Comparison of ENCODE assay signal across 8 mouse cellular contexts in the genomic region with DNA sequence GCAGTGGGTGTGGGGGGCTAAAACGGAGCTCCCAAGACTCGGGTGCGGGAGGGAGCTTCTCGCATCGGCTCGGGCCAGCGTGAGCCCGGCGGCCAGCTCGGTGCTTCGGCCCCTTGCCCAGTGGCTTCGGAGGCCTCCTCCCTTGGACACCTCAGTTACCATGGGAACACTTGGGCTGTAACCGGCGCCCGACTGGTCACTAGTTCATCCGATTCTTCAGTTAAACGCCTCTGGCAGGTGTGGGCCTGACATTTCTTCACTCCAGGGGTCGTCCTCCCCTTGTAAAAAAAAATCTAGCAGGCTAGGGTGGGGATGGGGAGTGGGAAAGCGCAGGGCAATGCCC. TPM values are rescaled to one million over a fixed set of nuclear protein-coding genes. Genes with fewer than 3 reads are reported as not detected.
DNase-seq lines count a peak whose midpoint lies in the region; ATAC-seq lines count a peak whose summit lies in the region.

A gene (plus strand): TSS at position 163 of the 343 bp plus-strand sequence.

- ATAC-seq in heart, embryonic 14.5 days (ENCODE audit: insufficient number of reproducible peaks, insufficient read depth, low FRiP score, low read depth), result peak; percentile 62; the same call in 1 of the 2 replicates
- ATAC-seq in forebrain, embryonic 16.5 days, result peak; percentile 66
- ATAC-seq in neural tube, embryonic 15.5 days (ENCODE audit: low FRiP score), result peak; percentile 83

- no peaks in the 10 kb centered on the region for H3K27me3 ChIP-seq in heart, embryonic 14.5 days (ENCODE audit: control insufficient read depth, insufficient read depth, low read length)
- no peaks in the 10 kb centered on the region for H3K27me3 ChIP-seq in forebrain, embryonic 16.5 days (replicated peaks; ENCODE audit: control insufficient read depth, insufficient read depth, low read length)
- H3K27me3 ChIP-seq in neural tube, embryonic 15.5 days (replicated peaks), result no peaks in the 10 kb centered on the region

- 0 out of 2 replicates have a peak, but pooled peaks cover 9% of the 10 kb centered on the region for H3K36me3 ChIP-seq in heart, embryonic 14.5 days (ENCODE audit: control insufficient read depth, insufficient read depth, low read length)
- peaks cover 3% of the 10 kb centered on the region; the same call in 1 of the 2 replicates for H3K36me3 ChIP-seq in forebrain, embryonic 16.5 days (ENCODE audit: control insufficient read depth, insufficient read depth)
- H3K36me3 ChIP-seq in neural tube, embryonic 15.5 days, result peaks cover 5% of the 10 kb centered on the region

- no peak for DNase-seq in heart, adult 11 months
- DNase-seq in R1 (ENCODE audit: low read depth, low spot score), result peak; percentile 66
- no peak for DNase-seq in left cerebral cortex, postnatal 4 days
- no peak for DNase-seq in cerebellum, postnatal 14 days
- DNase-seq in frontal cortex, postnatal 25 days (ENCODE audit: low spot score in 2 of 2), result no peak

- no peaks in the 10 kb centered on the region for H3K9me3 ChIP-seq in heart, embryonic 14.5 days (ENCODE audit: control insufficient read depth, low read length)
- H3K9me3 ChIP-seq in forebrain, embryonic 16.5 days (ENCODE audit: control insufficient read depth, low read length), result no peaks in the 10 kb centered on the region
- no peaks in the 10 kb centered on the region for H3K9me3 ChIP-seq in neural tube, embryonic 15.5 days (replicated peaks)

- peaks cover 6 to 10% of the 10 kb centered on the region in 2 experiments for H3K4me1 ChIP-seq in heart, embryonic 14.5 days (ENCODE audit: control insufficient read depth in 2 of 2, insufficient read depth in 2 of 2, low read length in 2 of 2)
- H3K4me1 ChIP-seq in forebrain, embryonic 16.5 days (replicated peaks; ENCODE audit: control insufficient read depth, insufficient read depth, low read length), result peaks cover 21% of the 10 kb centered on the region
- H3K4me1 ChIP-seq in neural tube, embryonic 15.5 days, result peaks cover 45% of the 10 kb centered on the region

- intact Hi-C loops in left cerebral cortex, postnatal 4 days (cut with DNase I), result loop anchor here (5.0 kb wide), 1 partner anchor 35 kb away; no protein-coding TSS in a partner anchor

- peak within 1 kb of the TSS; percentile 69 to 91 for H3K4me3 ChIP-seq in heart, embryonic 14.5 days (ENCODE audit: control insufficient read depth in 1 of 2, insufficient read depth in 1 of 2, low read depth in 1 of 2, low read length in 2 of 2)
- H3K4me3 ChIP-seq in forebrain, embryonic 16.5 days (replicated peaks; ENCODE audit: low read length), result peak within 1 kb of the TSS; percentile 94
- H3K4me3 ChIP-seq in neural tube, embryonic 15.5 days (replicated peaks), result peak within 1 kb of the TSS; percentile 91

- under 1% methylated on average over 13 of the region's 19 CpGs for WGBS in heart, embryonic 14.5 days
- WGBS in forebrain, embryonic 16.5 days, result 2% methylated on average over 19 of the region's 19 CpGs
- 1% methylated on average over 19 of the region's 19 CpGs for WGBS in neural tube, embryonic 15.5 days

- peak within 1 kb of the TSS; percentile 39 to 67; a peak in 3 of 4 replicates for H3K27ac ChIP-seq in heart, embryonic 14.5 days (replicated peaks in 1 of 2; ENCODE audit: control insufficient read depth in 1 of 2, insufficient read depth in 1 of 2, low read depth in 2 of 2, low read length in 2 of 2)
- peak within 1 kb of the TSS; percentile 65 for H3K27ac ChIP-seq in forebrain, embryonic 16.5 days (ENCODE audit: low read length)
- peak within 1 kb of the TSS; percentile 86 for H3K27ac ChIP-seq in neural tube, embryonic 15.5 days (replicated peaks)

- H3K4me2 ChIP-seq in heart, embryonic 14.5 days (ENCODE audit: low read length), result peak within 1 kb of the TSS; percentile 78
- H3K4me2 ChIP-seq in forebrain, embryonic 16.5 days (ENCODE audit: low read length), result peak within 1 kb of the TSS; percentile 67
- peak within 1 kb of the TSS; percentile 67 for H3K4me2 ChIP-seq in neural tube, embryonic 15.5 days

- peak within 1 kb of the TSS; percentile 84 for H3K9ac ChIP-seq in heart, embryonic 14.5 days (ENCODE audit: low read length)
- peak within 1 kb of the TSS; percentile 89 for H3K9ac ChIP-seq in forebrain, embryonic 16.5 days (replicated peaks; ENCODE audit: low read depth, low read length)
- H3K9ac ChIP-seq in neural tube, embryonic 15.5 days (replicated peaks), result peak within 1 kb of the TSS; percentile 89

RNA-seq across cellular contexts. Expression of the gene that starts here (rescaled TPM):
- 1.7 and 2.1 TPM in 2 replicates for polyA plus RNA-seq in heart, embryonic 14.5 days (2014; fragmentation: Nextera tagmentation; extraction: Ambion mirVana)
- 4.9 and 5.8 TPM in 2 replicates for polyA plus RNA-seq in forebrain, embryonic 16.5 days (2015; fragmentation: Nextera tagmentation; extraction: Ambion mirVana)
- 10 to 100 TPM; 81.6 to 85.0 TPM for total RNA-seq in left cerebral cortex, postnatal 4 days (2021)
- 6.1 and 6.8 TPM in 2 replicates for polyA plus RNA-seq in neural tube, embryonic 15.5 days (2015; fragmentation: Nextera tagmentation; extraction: Ambion mirVana)
